Mouse (Mus musculus): ENCODE results near the gene Nr2f6.
A peak's percentile ranks its signal among the peaks of the same experiment; 100 is the strongest.

Nr2f6 gene

DNA sequence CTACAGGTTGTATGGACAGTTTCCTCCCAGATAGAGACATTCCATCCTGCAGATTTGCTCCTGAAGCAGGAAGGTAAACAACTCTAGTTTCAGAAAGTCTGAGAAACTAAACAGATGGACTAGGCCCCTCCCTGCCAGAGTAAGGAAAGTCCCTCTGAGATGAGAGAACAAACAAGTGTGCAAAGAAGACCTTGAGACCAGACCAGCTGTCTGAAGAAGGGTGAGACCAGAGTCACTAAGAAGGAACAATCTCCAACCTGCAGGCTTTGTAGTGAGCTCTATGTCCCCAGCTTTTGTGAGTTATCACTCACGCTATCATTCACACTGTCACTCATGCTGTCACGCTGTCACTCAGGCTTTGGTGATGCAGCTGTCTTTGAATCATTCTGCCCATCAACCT, 9.9 kb upstream of the Nr2f6 start:
- DNase-seq (ENCODE audit: low spot score): no peak

DNA sequence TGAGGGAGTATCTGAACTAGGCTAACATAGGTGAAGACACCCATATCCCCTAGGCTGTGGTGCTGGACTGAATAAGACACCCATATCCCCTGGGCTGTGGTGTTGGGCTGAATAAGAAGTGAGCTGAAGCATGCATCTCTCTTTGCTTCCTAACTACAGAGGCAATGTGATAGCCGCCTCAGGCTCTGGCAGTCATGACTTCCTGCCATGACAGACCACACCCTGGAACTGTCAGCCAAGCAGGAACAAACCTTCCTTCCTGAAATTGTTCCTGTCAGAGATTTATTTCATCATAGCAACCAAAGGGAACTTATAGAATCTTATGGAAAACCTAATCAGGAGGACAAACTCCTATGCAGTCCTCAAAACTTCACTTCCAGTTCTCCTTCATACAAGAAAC, 6.5 kb upstream of the Nr2f6 start:
- DNase-seq (ENCODE audit: low spot score): no peak

DNA sequence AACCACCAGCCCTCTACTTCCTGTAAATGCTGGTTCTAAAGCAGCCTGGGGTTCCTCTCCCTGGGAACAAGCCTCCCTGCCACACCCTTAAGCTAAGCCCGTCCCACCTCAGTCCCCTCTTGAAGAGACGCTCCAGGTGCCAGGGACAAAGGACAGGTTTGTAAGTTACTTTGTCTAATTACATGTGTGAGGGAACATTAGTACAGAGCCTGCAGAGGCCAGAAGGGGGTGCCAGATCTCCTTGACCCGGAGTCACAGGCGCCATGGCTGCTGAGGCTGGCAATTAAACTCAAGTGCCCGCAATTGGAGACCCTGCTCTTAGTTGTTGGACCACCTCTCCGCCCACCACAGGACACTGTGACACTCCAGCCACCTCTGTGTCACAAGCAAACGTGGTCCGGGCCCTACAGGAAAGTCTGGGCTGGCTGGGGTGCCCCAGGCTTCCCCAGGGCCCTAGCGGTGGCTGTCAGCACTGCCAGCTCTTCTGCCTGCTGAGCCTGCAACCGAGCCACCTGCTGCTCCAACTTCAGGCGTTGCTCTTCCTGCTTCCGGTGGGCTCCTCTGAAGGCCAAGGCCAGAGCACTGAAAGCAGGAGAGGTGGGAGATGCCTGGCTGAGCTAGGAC, 3.6 kb upstream of the Nr2f6 start:
- DNase-seq (ENCODE audit: low spot score): no peak

DNA sequence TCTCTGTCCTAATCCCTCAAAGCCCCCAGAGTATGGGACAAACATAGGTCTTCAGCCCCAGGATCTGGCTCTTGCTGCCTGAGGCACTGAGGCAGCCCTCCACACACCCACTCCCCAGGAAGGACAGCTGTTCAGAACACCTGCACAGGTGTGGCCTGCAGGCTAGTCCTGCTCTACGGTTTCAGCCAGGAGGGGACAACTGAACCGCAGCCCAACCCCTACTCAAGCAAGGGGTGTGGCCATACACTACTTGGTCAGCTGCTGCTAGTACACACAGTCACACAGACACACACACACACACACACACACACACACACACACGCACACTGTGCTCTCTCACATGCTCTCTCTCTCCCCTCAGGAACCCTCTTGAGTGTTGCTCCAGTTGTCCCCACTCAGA, 2.1 kb upstream of the Nr2f6 start:
- DNase-seq (ENCODE audit: low spot score): no peak

DNA sequence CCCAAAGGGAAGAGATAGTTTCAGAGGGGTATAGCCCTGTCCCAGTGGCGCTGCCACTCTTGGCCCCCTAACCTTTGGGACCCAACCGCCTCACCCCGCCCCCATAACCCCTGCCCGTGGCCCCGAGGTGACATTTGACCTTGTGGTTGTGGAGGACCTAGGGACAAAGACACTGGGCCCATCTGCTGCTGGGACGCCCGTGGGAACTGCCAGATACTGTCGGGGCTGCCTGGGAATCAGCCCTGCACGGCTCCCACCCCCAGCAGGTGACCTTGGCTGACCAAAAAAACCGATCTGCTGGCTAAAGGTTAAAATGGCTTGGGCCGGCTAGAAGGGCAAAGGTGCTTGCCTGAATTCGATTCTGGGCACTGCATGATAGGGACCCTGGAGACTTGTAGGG, 1.6 kb upstream of the Nr2f6 start:
- no peak for DNase-seq (ENCODE audit: low spot score)

DNA sequence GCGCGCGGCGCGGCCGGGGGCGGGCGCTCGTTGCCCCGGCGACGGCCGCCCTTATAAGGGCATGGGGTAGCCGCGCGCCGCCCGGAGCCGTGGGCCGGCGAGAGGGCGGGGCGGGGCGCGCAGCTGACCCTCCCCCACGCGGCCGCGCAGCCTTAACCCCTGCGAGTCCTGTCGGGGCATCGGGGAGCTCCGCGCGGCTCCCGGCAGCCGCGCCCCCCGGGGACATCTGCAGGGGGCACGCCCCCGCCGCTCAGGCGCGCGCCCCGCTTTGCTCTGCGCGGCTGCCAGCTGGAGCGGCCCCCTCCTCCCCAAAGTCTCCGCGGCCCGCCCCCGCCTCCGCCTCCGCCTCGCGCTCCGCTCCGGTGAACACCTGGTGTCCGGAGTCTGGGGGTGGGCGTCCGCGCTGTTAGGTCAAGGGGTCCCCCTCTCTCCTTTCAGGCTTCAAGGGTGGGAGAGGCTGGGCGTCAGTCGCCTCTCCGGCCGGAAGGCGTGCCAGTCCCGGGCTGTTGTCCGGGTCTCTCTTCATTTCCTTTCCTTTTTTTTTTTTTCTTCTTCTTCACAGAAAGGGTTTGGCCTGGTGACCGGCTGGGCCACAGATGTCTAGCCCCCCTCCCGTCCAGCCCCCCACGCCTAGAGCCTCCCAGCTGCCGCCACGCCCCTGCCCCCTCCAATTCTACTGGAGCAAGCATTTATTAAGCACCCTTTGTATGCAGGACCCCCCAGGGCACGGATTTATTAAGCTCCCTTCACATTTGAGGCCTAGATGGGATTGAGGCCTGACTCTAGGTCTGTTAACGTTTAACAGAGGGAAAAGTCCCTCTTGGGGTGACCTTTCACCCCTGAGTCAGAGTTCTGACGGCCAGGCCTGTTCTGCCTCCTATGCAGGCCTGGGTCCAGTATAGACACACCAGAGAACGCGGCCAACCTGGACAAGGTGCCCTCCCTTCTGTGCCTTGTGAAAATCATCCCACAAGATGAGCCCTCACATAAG, 506 bp upstream of the Nr2f6 start:
- DNase-seq (ENCODE audit: low spot score): peak; percentile 92

DNA sequence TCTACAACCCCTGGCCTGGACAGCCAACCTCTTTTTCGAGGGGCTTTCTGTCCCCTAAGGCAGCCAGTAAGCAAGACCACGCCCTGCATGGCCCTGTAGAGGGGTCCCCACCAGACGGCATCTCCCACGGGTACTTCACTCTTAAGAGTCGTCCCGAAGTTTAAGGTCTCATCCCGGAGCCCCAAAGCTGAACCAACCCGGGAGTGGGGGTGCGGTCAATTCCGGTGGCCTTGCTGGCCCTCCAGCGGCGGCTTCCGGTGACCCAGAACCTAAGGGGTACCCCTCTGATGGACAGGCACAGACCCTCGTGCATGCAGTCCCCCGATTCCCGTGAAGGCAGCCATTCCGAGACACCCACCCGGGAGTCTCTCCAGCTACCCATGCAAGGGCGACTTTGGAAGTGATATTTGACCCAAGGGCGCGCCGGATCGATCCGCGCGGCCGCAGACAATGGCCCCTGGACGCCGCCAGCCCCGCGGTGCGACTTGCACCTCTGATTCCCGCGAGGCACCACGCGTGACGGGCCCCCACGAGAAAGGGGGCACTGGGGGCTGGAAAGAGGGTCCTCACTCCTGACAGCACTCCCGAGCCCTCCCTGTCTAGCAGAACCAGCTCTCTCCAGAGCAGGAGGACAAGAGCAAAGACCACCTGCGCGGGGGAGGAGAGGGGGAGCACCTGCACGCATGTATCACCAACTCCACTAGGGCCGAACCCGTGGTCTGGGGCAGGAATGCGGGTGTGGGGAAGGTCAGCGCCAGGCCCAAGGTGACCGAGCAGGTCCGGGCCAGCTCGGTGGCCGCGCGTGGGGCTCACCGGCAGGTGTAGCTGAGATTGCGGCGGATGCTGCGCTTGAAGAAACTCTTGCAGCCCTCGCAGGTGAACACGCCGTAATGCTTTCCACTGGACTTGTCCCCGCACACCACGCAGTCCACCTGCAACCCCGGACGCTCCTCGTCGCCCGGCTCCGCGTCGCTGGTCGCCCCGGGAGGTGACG, 1.3 kb downstream of the Nr2f6 start:
- DNase-seq (ENCODE audit: low spot score): no peak

DNA sequence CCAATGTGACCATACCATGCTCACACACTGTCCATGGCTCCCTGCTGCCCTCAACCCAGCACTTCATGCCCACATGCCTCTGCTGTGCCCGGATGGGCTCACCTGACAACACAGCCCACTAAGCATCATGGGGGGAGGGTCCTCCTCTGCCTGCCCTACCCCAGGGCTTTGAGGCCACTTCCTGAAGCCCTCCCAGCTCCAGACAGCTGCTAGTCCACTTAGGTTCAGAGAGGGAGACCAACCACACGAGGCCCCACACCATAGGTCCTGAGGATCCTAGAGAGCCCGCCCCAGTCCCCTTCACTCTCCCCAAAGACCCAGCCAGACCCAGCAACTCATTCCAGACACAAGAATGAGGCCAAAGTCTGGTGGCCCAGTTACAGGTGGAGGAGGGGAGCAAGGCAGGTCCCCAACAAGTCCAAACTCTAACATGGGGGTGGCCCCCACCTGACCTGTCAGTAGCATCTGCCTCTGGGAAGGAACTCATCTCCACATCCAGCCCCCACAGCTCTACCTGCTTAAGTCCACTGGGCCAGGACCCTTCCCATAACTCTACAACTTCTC, 2.2 kb downstream of the Nr2f6 start:
- no peak for DNase-seq (ENCODE audit: low spot score)

DNA sequence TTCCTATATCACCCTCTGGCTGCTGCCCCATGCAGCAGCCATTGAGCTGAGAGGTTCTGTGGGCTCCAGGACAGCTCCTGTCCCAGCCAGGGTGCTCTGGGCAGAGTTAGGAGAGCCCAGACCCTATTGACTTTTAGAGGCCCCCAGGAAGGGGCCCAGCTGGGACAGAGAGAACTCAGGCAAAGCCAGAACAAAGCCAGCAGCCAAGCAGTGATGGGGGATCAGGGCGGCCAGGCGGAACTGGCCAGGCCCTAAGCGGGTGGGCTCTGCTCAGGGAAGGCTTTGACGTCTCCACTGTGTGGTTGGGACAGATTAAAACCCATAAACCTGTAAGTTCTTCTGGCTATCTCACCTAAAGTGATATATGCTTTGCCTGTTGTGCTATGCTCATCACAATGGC, 2.8 kb downstream of the Nr2f6 start:
- DNase-seq (ENCODE audit: low spot score): no peak

DNA sequence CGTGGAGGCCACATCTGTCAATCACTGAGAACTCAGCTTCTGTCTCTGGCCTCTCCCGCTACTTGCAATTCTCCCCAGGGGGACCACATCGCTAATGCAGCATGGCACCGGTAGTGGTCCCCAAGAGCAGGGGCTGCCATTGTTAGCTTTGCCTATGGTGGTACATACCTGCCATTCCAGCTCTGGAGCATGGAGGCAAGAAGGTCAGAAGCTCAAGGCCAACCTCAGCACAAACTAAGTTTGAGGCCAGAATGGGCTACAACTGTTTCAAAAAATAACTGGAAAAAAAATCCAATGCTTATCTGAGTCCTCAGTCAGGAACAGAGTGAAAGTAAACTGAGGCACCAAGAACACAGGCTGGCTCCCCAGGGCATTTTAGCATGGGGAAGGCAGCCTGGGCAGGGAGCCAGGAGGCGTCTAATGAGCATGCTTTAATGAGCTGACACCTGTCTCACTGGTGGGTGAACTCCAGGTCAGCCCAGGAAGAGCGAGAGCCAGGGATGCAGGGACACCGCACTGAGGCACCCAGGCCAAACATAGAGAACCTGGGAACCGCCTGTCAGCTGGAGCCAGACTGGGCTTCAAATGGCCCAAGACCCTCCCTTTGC, 5.2 kb downstream of the Nr2f6 start:
- no peak for DNase-seq (ENCODE audit: low spot score)

DNA sequence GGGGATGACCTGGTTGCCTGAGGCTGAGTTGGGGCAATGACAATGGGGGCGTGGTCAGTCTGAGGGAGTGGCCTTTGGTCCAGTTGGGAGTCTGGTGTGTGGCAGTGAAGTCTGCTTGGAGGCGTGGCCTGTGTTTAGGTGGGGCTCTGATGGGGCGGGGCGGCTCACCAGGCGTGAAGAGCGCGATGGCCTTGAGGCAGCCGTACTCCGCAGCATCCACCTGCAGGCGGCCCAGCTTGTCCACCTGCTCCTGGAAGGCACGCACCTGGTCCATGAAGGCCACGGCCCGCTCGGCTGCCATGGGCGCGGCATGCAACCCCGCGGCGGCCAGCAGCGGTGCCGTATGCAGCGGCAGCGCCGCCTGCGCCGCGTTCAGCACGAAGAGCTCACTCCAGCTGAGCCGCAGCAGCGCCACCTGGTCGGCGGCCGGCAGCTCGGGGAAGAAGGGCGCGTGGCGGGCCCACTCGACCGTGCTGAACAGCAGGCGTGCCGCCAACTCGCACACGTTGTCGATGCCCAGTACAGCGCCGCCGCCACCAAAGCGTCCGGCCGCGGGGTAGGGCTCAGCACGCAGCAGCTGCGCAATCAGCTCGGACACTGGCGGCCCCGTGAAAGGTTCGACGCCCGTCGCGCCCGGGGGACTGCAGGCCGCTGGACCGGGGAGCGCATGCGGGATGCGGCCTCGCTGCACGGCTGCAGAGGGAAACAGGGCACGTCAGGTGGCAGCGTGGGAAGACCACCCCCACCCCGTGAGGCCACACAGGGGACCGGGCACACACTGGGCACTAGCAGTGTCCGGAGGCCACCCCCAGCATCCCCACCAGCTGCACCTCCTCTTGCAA, 6.0 kb downstream of the Nr2f6 start:
- no peak for DNase-seq (ENCODE audit: low spot score)

DNA sequence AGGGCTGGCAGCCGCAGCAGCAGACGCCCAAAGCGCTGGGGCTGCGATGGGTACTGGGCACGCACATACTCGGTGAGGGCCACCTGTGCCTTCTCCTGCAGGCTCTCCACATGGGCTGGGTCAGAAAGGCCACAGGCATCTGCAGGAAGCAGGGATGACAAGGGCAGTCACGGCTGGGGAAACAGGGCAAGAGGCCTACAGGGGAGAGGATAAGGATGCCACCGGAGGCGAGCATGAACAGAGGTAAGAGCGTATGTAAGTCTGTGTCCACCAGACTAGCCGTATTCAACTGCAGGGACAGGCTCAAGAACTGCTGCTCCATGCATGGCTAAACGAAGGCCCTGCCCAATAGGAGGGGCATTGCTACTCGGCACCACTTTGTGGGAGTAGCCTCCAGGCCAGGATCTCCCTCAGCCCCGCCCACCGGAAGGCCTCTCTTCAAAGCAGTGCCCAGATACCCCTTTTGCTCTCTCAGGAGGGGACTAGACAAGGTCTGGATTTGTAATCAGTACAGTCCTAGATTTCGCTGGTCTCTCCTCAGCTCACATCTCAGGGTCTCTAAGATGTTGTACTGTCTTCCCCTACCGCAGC, 7.0 kb downstream of the Nr2f6 start:
- DNase-seq (ENCODE audit: low spot score): no peak

DNA sequence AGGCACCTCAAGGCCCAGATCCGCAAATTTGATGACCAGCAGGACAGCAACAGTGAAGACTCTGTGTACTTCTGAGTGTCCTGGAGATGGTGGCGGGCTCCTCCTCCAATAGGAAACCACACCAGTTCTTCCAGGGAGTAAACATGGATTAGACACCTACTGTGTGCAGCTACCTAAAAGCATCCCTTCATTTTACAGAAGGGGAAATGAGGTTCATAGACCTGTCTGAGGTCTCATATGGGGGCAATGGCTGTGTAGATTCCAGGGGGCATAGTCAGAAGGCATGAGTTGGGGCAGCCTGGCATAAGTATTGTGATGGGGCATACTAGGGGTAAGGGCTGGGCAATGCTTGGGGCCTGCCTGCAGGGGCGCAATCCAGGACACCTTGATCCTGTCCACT, 8.8 kb downstream of the Nr2f6 start:
- DNase-seq (ENCODE audit: low spot score): no peak

DNA sequence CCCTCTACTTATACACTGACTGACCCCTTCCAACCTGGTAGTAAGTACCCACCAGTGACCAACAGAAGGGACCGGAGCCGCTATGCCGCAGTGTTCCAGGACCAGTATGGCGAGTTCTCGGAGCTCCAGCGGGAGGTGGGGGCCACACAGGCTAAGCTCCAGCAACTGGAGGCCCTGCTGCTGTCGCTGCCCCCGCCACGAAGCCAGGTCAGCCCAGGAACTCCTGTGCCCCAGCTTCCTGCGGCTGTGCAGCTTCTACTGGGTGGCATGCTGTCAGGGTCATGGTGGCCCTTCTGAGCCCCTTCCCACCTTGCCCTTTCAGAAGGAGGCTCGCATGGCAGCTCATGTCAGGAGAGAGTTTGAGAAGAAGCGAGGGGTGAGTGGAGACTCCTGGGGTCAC, 9.3 kb downstream of the Nr2f6 start:
- no peak for DNase-seq (ENCODE audit: low spot score)

DNA sequence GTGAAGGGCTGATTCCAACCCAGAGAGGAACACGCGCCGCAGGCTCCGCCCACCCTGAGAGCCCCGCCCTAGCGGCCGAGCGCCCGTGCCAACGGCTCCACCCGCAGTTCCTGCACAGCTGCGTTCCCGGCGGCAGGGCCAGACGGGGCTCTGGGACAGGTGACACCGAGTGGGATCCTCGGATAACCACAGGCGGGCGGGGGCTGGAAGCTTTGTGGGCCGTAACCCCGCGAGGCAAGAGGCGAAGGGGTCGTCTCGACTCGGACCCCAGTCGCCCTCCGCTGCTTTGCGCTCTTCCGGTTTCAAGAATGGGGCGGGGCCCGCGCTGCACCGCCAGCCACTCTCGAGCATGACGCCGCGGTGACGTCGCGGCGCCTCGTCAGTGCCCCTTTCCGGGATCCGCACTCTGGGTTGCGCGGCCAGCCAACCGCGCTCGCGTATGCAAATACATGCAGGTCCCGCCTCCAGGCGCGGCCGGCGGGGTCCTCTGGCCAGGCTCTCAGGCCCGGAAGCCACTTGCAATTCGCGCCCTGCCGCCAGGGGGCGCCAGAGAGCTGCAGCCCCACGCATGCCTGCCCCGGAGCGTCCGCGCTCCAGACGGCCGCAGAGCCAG, 10.4 kb downstream of the Nr2f6 start, which contains the start of gene Ocel1:
TSS of gene Ocel1 (plus strand) at position 63 of the 613 bp plus-strand sequence.
- peak; percentile 98 for DNase-seq (ENCODE audit: low spot score)

DNA sequence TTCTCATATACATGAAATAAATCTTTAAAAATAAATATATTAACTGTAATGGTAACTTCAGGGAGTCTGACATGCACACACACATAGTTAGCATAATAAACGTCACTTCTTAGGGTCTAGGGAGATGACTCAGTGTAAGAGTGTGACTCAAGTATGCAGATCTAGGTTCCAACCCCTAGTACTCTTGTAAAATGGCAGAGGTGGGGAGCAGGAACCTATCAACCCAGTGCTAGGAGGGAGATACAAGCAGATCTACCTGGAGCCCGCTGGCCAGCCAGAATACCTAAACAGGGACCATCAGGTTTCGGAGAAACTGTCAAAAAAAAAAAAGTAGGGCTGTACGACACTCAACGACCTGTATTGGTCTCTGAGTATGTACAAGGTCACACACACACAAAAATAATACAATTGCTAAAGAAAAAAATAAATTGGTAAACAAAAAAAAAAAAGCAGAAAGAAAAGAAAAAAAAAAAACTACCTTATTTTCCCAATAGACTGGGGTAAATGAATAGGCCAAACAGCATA, 11.0 kb downstream of the Nr2f6 start:
- DNase-seq (ENCODE audit: low spot score): peak; percentile 29

DNA sequence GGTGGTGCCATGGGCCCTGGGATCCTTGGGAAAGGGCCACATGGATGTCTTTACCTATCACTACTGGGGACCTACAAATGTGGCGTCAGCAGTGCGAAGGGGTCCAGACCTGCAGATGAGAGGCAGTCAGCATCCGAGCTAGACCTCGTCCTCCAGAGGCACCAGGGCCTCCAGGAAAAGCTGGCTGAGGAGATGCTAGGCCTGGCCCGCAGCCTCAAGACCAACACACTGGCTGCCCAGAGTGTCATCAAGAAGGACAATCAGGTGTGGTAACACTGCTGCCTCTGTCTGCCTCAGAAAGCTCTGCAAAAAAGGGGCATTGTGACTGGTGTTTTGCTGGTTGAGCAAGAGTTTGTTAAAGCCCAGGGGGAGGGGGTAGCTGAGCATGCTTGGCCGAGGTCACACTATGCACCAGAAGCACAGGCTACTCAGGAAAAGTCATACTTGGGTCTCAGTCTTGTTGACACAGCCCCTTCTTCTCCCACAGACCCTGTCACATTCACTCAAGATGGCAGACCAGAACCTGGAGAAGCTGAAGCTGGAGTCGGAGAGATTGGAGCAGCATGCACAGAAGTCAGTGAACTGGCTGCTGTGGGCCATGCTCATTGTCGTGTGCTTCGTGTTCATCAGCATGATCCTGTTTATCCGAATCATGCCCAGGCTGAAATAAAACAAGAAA, 12.6 kb downstream of the Nr2f6 start:
- DNase-seq (ENCODE audit: low spot score): no peak

DNA sequence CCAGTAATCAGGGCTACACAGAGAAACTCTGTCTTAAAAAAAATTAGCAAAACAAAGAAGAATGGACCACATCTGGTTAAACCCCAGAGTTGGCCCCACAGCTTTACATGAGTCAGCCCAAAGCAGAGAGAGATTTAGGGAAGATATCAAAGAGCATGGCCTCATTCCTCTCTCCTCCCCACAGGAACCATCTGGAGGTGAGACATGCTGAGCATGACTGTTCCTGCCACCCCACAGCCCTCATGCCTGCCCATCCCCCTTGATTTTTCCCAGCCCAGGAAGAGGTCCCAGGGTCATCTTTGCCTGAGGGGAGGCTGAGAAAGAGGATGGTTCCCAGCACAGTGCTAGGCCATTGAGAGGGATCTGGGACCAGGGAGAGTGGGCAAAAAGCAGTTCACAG, 13.4 kb downstream of the Nr2f6 start:
- peak; percentile 72 for DNase-seq (ENCODE audit: low spot score)
